Mouse (Mus musculus) heart, embryonic 13.5 days (tissue): ENCODE results near the gene Gadl1. TPM values are rescaled to one million over a fixed set of nuclear protein-coding genes. Genes with fewer than 3 reads are reported as not detected.

Experiments used
- ATAC-seq: fragments of 200-750 bp; cut with Nextera tagmentation; 2 replicates; pipeline ENCODE4 v1.8.0; 2017; ENCODE audit warnings: moderate TSS enrichment; ENCODE audit not compliant: insufficient number of reproducible peaks, low FRiP score, low TSS enrichment; ENCODE audit errors: extremely low read depth
- H3K27ac ChIP-seq: fragments of 300-500 bp; sonication (generic); replicated peaks from 2 replicates; pipeline ENCODE4 v1.5.1; 2015; ENCODE audit warnings: moderate library complexity, mild to moderate bottlenecking, inconsistent platforms
- H3K27me3 ChIP-seq: fragments of 300-500 bp; sonication (generic); replicated peaks from 2 replicates; pipeline ENCODE4 v1.6.1; 2015; ENCODE audit warnings: mild to moderate bottlenecking, inconsistent platforms
- H3K36me3 ChIP-seq: fragments of 300-500 bp; sonication (generic); 2 replicates; pipeline ENCODE4 v1.6.1; 2015; ENCODE audit warnings: mild to moderate bottlenecking, inconsistent platforms
- H3K4me1 ChIP-seq: fragments of 300-500 bp; sonication (generic); 2 replicates; pipeline ENCODE4 v1.6.1; 2015; ENCODE audit warnings: inconsistent platforms
- H3K4me2 ChIP-seq: fragments of 300-500 bp; sonication (generic); 2 replicates; pipeline ENCODE4 v1.6.1; 2015; ENCODE audit warnings: inconsistent platforms, mild to moderate bottlenecking, moderate library complexity
- H3K4me3 ChIP-seq: fragments of 300-500 bp; sonication (generic); 2 replicates; pipeline ENCODE4 v1.5.1; 2015; ENCODE audit warnings: moderate library complexity, mild to moderate bottlenecking, inconsistent platforms
- H3K9ac ChIP-seq: fragments of 300-500 bp; sonication (generic); 2 replicates; pipeline ENCODE4 v1.6.1; 2015; ENCODE audit warnings: inconsistent platforms, mild to moderate bottlenecking, moderate library complexity
- H3K9me3 ChIP-seq: fragments of 300-500 bp; sonication (generic); 2 replicates; pipeline ENCODE4 v1.6.1; 2016; ENCODE audit warnings: inconsistent platforms
- WGBS: fragments of 180-500 bp; shearing (Covaris S2); methylation state at CpG from one replicate; pipeline ENCODE4 v1.1.7; 2015; ENCODE audit warnings: mixed read lengths; 5-methylcytosine and 5-hydroxymethylcytosine counted together
- polyA plus RNA-seq: library from polyadenylated mRNA; unstranded; fragments of >200 nt; fragmentation: Nextera tagmentation; extraction: Ambion mirVana; gene quantifications from 2 replicates; pipeline ENCODE4 v1.2.1, GENCODE M21; 2015

The Gadl1 gene
- 0.48 and 0.87 TPM in 2 replicates for polyA plus RNA-seq

DNA sequence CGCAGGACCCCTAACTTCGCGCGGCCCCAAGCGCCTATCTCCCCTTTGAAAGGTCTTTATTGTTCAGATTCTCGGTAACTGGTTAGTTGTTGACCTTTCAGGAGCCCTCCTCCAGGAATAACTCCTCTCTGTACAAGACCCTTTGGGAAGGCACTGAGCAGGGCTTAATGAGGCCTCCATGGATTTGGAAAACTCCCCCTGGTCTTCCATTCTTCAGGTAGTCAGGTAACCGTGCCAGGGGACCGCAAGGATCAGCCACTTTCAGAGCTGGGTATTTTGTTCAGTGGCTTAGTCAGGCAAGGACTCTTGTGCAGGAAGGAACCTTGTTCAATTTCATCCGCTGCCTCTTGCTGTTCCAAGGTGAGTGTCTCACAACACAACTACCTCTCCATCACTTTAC lies at the start of gene Gadl1:
TSS of gene Gadl1 (plus strand) at position 301 of the 400 bp plus-strand sequence.
- Histone ChIP-seq H3K4me2 (peak within 1 kb of the TSS; percentile 61), H3K4me3 (peak within 1 kb of the TSS; percentile 25), H3K27me3 (no peaks in the 10 kb centered on the region), H3K9me3 (no peaks in the 10 kb centered on the region), H3K4me1 (peaks cover 17% of the 10 kb centered on the region), H3K27ac (no peak within 1 kb of the TSS), H3K36me3 (no peaks in the 10 kb centered on the region), H3K9ac (peak within 1 kb of the TSS; percentile 57)
- ATAC-seq: no peak
- WGBS: 71% methylated on average over 9 of the region's 9 CpGs

DNA sequence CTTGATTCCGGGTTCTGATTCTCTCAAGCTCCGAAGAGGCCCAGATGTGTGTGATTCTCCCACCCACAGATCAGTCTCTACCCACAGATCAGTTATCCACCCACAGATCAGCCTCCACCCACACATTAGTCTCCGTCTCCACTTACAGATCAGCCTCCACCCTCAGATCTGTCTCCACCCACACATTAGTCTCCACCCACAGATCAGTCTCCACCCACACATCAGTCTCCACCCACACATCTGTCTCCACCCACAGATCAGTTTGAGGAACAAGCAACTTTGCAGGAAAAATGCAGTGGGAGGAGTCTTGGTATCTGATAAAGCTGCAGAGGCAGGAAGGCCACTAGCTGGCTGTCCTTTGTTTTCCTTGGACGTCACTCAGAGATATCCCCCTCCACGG lies 46.5 kb upstream of the Gadl1 start:
- Histone ChIP-seq H3K9me3 (no peaks in the 10 kb centered on the region), H3K27ac (no peak overlapping the region), H3K9ac (no peak overlapping the region), H3K4me3 (no peak overlapping the region), H3K36me3 (no peaks in the 10 kb centered on the region), H3K27me3 (no peaks in the 10 kb centered on the region), H3K4me1 (peaks cover 10% of the 10 kb centered on the region), H3K4me2 (no peak overlapping the region)
- 51% methylated on average over 5 of the region's 5 CpGs for WGBS
- no peak for ATAC-seq

DNA sequence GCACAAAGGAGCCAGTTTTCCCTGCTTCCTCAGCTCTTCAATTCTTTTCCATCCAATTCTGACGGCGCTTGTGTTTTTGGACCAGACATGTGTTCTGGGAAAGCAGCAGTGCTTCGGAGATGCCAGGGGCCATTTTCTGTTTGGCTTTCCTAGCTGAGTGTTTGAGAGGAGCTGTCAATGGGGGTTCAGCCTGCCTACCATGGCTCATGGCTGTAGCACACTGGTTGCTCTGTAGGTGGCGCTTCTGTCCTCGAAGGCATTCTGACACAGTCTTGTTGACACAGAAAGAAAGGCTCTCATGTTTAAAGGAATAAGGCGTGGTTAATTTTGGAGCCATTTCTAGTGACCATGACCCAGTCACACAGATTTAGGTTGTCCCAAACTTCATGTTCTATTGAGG lies 45.9 kb upstream of the Gadl1 start:
- Histone ChIP-seq H3K9me3 (no peaks in the 10 kb centered on the region), H3K4me1 (peaks cover 15% of the 10 kb centered on the region), H3K27ac (no peak overlapping the region), H3K36me3 (no peaks in the 10 kb centered on the region), H3K27me3 (no peaks in the 10 kb centered on the region), H3K9ac (no peak overlapping the region), H3K4me2 (no peak overlapping the region), H3K4me3 (no peak overlapping the region)
- WGBS: 68% methylated on average over 6 of the region's 6 CpGs
- ATAC-seq: no peak

DNA sequence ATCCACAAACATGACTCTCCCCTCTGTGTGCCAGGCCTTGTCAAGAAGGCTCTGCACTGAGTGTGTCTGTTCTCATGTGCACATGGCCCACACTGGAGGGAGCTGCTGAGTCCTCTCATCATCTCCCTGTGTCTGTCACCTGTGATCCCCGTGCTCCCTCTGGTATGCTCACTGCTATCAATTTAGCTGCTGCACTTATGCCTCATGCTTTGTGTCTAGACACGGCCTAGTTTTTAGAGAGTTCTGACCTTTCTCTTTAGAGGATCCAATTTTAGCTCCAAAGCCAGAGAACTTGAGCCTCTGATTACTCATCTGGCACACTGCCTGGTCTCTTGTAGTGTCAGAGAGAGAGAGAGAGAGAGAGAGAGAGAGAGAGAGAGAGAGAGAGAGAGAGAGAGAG lies 42.0 kb upstream of the Gadl1 start:
- Histone ChIP-seq H3K4me3 (no peak overlapping the region), H3K4me2 (peak overlapping the region; percentile 3; the same call in 1 of the 2 replicates), H3K9me3 (no peaks in the 10 kb centered on the region), H3K27ac (peak overlapping the region; percentile 81), H3K36me3 (no peaks in the 10 kb centered on the region), H3K27me3 (no peaks in the 10 kb centered on the region), H3K4me1 (peaks cover 31% of the 10 kb centered on the region), H3K9ac (no peak overlapping the region)
- WGBS: 5% methylated on average over 2 of the region's 2 CpGs
- ATAC-seq: no peak; the same call in 1 of the 2 replicates

DNA sequence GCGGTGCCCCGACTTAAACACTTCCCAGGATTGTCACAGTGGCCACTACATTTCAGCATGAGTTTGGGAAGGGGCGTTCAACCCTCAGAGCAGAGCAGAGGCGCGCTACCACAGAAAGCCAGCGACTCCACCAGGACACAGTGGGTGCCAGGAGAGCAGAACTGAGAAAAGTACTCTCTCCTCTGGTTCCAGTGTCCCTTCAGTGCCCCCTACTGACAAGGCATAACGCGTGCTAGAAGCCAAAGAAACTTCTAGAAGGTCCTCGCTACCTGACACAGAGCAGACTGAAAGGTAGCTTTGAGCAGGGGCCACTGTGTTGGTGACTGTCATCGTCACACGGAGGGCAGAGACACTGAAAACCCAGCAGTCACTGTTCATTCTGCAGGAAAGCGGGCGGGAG lies 39.1 kb upstream of the Gadl1 start:
- Histone ChIP-seq H3K9ac (no peak overlapping the region), H3K4me2 (no peak overlapping the region), H3K4me3 (no peak overlapping the region), H3K36me3 (no peaks in the 10 kb centered on the region), H3K27ac (no peak overlapping the region), H3K27me3 (no peaks in the 10 kb centered on the region), H3K9me3 (no peaks in the 10 kb centered on the region), H3K4me1 (peaks cover 31% of the 10 kb centered on the region)
- WGBS: 85% methylated on average over 13 of the region's 13 CpGs
- ATAC-seq: no peak

DNA sequence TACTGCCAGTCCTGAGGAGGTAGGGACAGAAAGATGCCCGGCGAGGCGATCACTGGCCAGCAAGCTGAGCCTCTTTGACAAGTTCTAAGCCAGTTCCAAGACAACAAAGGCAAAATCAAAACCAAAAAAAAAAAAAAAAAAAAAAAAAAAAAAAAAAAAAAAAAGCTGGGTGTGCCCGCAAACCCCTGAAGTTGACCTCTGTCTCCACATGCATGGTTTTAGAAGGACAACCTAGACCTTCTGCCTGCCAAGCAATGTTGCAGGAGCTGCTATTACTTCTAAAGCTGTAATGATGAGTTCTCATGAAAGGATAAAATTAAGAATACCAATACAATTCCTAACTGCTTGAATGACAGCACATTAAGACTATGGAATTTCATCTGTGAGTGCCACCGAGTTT lies 38.6 kb upstream of the Gadl1 start:
- H3K4me1 ChIP-seq: peaks cover 31% of the 10 kb centered on the region
- H3K9me3 ChIP-seq: no peaks in the 10 kb centered on the region
- 85% methylated on average over 5 of the region's 5 CpGs for WGBS
- no peak overlapping the region for H3K4me3 ChIP-seq
- no peak for ATAC-seq
- no peak overlapping the region for H3K4me2 ChIP-seq
- H3K9ac ChIP-seq: no peak overlapping the region
- H3K27me3 ChIP-seq: no peaks in the 10 kb centered on the region
- no peaks in the 10 kb centered on the region for H3K36me3 ChIP-seq
- no peak overlapping the region for H3K27ac ChIP-seq

DNA sequence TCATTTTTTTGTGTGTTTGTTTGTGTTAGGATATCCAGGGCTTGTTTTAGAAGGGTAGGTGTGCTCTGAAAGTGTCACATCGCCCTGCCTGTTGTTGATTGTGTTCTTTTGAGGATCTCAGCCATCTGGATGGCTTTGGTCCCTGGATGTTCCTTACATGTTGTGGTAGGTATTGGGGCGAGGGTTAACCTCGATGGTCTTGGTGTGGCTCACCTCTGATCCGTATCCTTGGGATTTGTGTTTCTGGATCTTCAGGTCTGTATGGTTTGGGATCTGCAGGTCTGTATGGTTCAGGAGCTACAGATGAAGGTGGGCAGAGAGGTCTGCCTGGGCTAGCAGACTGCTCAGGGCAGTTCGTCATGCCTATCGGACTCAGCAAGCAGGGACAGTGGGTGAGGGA lies 28.8 kb upstream of the Gadl1 start:
- ATAC-seq: no peak
- H3K27me3 ChIP-seq: no peaks in the 10 kb centered on the region
- H3K36me3 ChIP-seq: no peaks in the 10 kb centered on the region
- no peaks in the 10 kb centered on the region for H3K9me3 ChIP-seq
- no peak overlapping the region for H3K9ac ChIP-seq
- no peaks in the 10 kb centered on the region for H3K4me1 ChIP-seq
- H3K27ac ChIP-seq: no peak overlapping the region
- no peak overlapping the region for H3K4me2 ChIP-seq
- no peak overlapping the region for H3K4me3 ChIP-seq
- 83% methylated on average over 6 of the region's 6 CpGs for WGBS

DNA sequence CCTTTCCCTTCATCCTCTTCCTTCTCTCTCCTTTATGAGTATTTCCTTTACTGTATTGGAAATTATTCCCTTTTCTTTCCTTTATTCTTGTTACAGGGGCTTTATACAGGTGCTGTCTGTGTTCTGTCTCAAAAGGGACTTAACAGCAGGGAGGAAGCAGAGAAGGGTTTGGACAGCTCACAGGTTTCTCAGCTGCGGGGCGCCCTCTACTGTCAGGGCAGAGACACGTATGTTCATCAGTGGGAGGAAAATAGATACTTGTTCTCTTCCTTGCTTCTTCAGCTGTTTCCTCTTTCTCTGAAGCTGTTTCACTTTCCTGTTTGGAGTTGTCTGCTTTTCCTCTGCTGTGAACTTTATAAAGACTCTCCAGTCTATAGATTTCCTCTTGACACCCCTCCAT lies 28.1 kb upstream of the Gadl1 start:
- Histone ChIP-seq H3K4me2 (no peak overlapping the region), H3K4me1 (no peaks in the 10 kb centered on the region), H3K9ac (no peak overlapping the region), H3K4me3 (no peak overlapping the region), H3K27ac (no peak overlapping the region), H3K36me3 (no peaks in the 10 kb centered on the region), H3K9me3 (no peaks in the 10 kb centered on the region), H3K27me3 (no peaks in the 10 kb centered on the region)
- ATAC-seq: no peak
- 77% methylated on average over 3 of the region's 3 CpGs for WGBS

DNA sequence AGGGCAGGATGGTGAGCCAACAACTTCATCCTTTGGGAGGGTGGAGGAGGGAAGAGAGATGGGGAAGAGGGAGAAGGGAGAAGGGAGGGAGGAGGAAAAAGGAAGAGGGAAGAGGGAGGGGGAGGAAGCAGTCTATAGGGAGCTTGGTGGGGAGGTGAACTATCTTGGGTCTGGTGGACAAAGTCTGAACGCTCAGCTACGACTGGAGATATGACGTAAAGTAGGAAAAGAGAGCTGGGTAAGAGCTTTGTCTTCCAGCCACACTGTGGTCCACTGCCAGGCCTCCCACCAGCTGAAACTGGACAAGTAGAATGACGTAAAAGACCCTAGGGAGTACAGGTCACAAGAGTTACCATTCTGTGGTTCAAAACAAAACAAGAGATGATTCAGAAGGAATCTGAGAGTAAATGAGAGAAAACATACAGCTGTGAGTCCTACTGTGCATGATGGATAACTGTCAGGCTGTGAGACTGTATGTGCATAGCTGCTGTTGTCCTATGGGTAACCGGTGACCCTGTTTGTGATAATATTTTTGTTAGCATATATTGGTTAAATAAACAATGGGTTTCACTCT lies 26.5 kb upstream of the Gadl1 start:
- Histone ChIP-seq H3K9me3 (peaks cover 5% of the 10 kb centered on the region), H3K4me3 (no peak overlapping the region), H3K4me2 (no peak overlapping the region), H3K4me1 (no peaks in the 10 kb centered on the region), H3K27me3 (no peaks in the 10 kb centered on the region), H3K27ac (no peak overlapping the region), H3K36me3 (no peaks in the 10 kb centered on the region), H3K9ac (no peak overlapping the region)
- 75% methylated on average over 5 of the region's 5 CpGs for WGBS
- no peak for ATAC-seq

DNA sequence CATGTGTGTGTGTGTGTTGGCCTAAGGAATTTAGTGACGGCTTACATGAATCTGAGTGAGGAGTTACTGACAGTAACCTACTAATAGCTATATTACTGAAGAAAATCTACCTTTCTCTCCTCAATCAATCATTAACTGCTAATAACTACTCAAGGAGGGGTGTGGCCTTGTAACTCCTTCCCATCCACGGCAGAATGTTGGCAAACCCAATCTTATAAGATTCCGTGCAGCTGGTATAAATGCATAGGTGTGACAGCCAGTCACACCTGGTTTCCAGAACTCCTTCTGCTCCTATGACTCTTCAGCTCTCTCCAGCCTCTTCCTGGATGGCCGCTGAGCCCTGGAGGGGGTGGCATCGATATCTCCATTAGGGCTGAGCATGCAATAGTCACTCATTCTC lies 25.8 kb upstream of the Gadl1 start:
- 83% methylated on average over 5 of the region's 5 CpGs for WGBS
- no peak for ATAC-seq
- Histone ChIP-seq H3K4me3 (no peak overlapping the region), H3K9me3 (peaks cover 5% of the 10 kb centered on the region), H3K4me2 (no peak overlapping the region), H3K9ac (no peak overlapping the region), H3K27ac (no peak overlapping the region), H3K4me1 (no peaks in the 10 kb centered on the region), H3K36me3 (no peaks in the 10 kb centered on the region), H3K27me3 (no peaks in the 10 kb centered on the region)

DNA sequence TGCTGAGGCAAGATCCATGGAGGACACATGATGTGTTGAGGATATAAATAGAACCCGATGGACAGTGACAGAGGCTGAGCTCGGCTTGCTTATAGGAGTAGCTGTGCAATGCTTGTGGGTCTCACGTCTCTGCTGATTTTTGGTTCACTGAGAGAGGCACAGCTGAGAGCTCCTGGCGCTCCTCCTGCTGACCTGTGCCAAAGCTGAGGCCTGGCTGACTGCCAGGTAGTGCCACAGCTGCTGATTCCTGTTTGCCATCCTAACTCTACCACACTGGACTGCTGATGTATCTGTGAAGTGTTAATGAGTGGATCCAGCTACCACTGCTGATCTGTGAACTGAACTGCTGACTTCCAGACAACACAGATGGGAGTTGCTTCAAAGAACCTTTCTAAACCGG lies 21.7 kb upstream of the Gadl1 start:
- H3K4me3 ChIP-seq: no peak overlapping the region
- no peak overlapping the region for H3K9ac ChIP-seq
- H3K27me3 ChIP-seq: no peaks in the 10 kb centered on the region
- H3K4me2 ChIP-seq: no peak overlapping the region
- peaks cover 5% of the 10 kb centered on the region for H3K9me3 ChIP-seq
- H3K4me1 ChIP-seq: no peaks in the 10 kb centered on the region
- no peaks in the 10 kb centered on the region for H3K36me3 ChIP-seq
- WGBS: 61% methylated on average over 5 of the region's 5 CpGs
- no peak overlapping the region for H3K27ac ChIP-seq
- no peak for ATAC-seq

DNA sequence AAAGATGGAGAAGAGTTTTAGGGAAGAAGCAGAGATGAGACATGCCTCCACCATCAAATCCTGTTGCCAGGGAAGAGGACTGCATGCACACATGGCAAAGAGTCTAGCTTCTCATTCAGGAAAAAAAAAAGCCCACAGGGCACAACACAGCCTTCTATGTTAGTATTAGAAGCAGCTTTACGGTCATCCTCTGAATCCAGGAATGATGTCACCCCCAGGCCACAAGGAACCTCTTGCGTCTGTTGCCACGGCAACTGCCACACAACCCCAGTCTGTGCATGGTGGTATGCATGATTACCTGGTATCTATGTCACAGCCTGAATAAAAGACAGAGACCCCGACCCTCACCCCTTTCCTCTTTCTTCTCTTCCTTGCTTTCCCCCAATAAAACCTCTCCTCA lies 16.1 kb upstream of the Gadl1 start:
- 71% methylated on average over 4 of the region's 4 CpGs for WGBS
- ATAC-seq: no peak
- Histone ChIP-seq H3K9me3 (peaks cover 11% of the 10 kb centered on the region), H3K27me3 (no peaks in the 10 kb centered on the region), H3K4me2 (no peak overlapping the region), H3K27ac (no peak overlapping the region), H3K36me3 (no peaks in the 10 kb centered on the region), H3K4me1 (peaks cover 14% of the 10 kb centered on the region), H3K9ac (no peak overlapping the region), H3K4me3 (no peak overlapping the region)
